Mouse (Mus musculus): ENCODE measurements at regions not wholly inside any gene's neighbourhood (a gene's known extent, or its start where the extent isn't known, plus 50 kb on each side); places are given as distances from the start of the nearest gene placed in this dataset.

DNA sequence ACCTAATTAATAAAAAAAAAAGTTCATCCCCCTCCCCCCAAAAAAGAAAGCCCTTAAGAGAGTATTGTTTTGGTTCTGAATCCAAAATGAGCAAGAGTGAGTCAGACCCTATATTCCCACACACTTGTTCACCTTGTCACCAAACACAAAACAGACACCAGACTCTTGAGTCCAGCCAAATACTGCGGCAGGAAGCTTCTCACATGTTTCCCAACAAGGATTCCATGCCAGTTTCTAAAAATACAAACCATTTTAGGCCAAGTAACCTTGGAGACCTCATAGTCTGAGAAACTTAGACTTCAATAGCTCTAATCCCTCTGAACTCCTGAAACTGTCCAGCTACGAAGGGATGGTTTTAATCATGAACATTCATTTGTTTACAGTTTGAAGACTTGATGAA, 233.1 kb upstream of the Zfp930 start:
- TF ChIP-seq CTCF (IDR thresholded peaks at IDR 0.05) (no peak), EP300 (IDR thresholded peaks at IDR 0.05) (no peak)

Data from lung, postnatal 0 days (tissue).